Mouse (Mus musculus): ENCODE results near the gene Emc9. TPM values are rescaled to one million over a fixed set of nuclear protein-coding genes. Genes with fewer than 3 reads are reported as not detected.

Gene Emc9
- polyA plus RNA-seq, 1 experiment from 2014 or later: 56.2 TPM

GRCm38 (mm10) chr14:55536116-55536745 is 48.9 kb downstream of the Emc9 start:
- no peak overlapping the region for H3K9ac ChIP-seq (replicated peaks)
- WGBS: 53% methylated on average over 6 of the region's 6 CpGs
- no peak overlapping the region for H3K27ac ChIP-seq (replicated peaks)
- H3K4me1 ChIP-seq: peaks cover 18% of the 10 kb centered on the region
- H3K4me3 ChIP-seq (replicated peaks): no peak overlapping the region
- H3K36me3 ChIP-seq: no peaks in the 10 kb centered on the region
- no peaks in the 10 kb centered on the region for H3K9me3 ChIP-seq (replicated peaks)
- 0 out of 2 replicates have a peak, but pooled peaks cover 2% of the 10 kb centered on the region for H3K27me3 ChIP-seq (replicated peaks)
- no peak overlapping the region for H3K4me2 ChIP-seq
- ATAC-seq (ENCODE audit: low FRiP score): no peak

Other genes with a start within 250 kb of the Emc9 start
- gene Dhrs4, start 106.5 kb downstream of the Emc9 start, polyA plus RNA-seq (2015; fragmentation: Nextera tagmentation; extraction: Ambion mirVana): 21.5 and 32.8 TPM in 2 replicates
- 21.6 and 25.1 TPM in 2 replicates for gene Carmil3, start 94.7 kb downstream of the Emc9 start, polyA plus RNA-seq (2015; fragmentation: Nextera tagmentation; extraction: Ambion mirVana)
- 17.8 and 20.0 TPM in 2 replicates for gene Cpne6, start 74.9 kb downstream of the Emc9 start, polyA plus RNA-seq (2015; fragmentation: Nextera tagmentation; extraction: Ambion mirVana)
- 0.13 and 0.26 TPM in 2 replicates for gene Nrl, start 60.3 kb downstream of the Emc9 start, polyA plus RNA-seq (2015; fragmentation: Nextera tagmentation; extraction: Ambion mirVana)
- 30.5 and 30.9 TPM in 2 replicates for gene Pck2, start 45.0 kb downstream of the Emc9 start, polyA plus RNA-seq (2015; fragmentation: Nextera tagmentation; extraction: Ambion mirVana)
- 98.9 and 102 TPM in 2 replicates for gene Dcaf11, start 25.3 kb downstream of the Emc9 start, polyA plus RNA-seq (2015; fragmentation: Nextera tagmentation; extraction: Ambion mirVana)
- gene A730061H03Rik, start 24.9 kb downstream of the Emc9 start, polyA plus RNA-seq (2015; fragmentation: Nextera tagmentation; extraction: Ambion mirVana): 0.46 and 0.75 TPM in 2 replicates
- 1.6 and 2.0 TPM in 2 replicates for gene Fitm1, start 9.7 kb downstream of the Emc9 start, polyA plus RNA-seq (2015; fragmentation: Nextera tagmentation; extraction: Ambion mirVana)
- 214 and 228 TPM in 2 replicates for gene Psme1, start 7.2 kb downstream of the Emc9 start, polyA plus RNA-seq (2015; fragmentation: Nextera tagmentation; extraction: Ambion mirVana)
- 186 and 246 TPM in 2 replicates for gene Psme2, start 5.8 kb upstream of the Emc9 start, polyA plus RNA-seq (2015; fragmentation: Nextera tagmentation; extraction: Ambion mirVana)
- 20.4 and 22.0 TPM in 2 replicates for gene Rnf31, start 6.4 kb upstream of the Emc9 start, polyA plus RNA-seq (2015; fragmentation: Nextera tagmentation; extraction: Ambion mirVana)
- gene Irf9, start 18.3 kb upstream of the Emc9 start, polyA plus RNA-seq (2015; fragmentation: Nextera tagmentation; extraction: Ambion mirVana): 10.4 and 13.2 TPM in 2 replicates
- 15.1 and 16.6 TPM in 2 replicates for gene Rec8, start 32.7 kb upstream of the Emc9 start, polyA plus RNA-seq (2015; fragmentation: Nextera tagmentation; extraction: Ambion mirVana)
- 110 and 121 TPM in 2 replicates for gene Ipo4, start 50.7 kb upstream of the Emc9 start, polyA plus RNA-seq (2015; fragmentation: Nextera tagmentation; extraction: Ambion mirVana)
- gene Gm49378, start 52.6 kb upstream of the Emc9 start, polyA plus RNA-seq (2015; fragmentation: Nextera tagmentation; extraction: Ambion mirVana): 0.77 and 1.7 TPM in 2 replicates
- 62.6 and 72.5 TPM in 2 replicates for gene Tm9sf1, start 58.5 kb upstream of the Emc9 start, polyA plus RNA-seq (2015; fragmentation: Nextera tagmentation; extraction: Ambion mirVana)
- 0.31 and 0.32 TPM in 2 replicates for gene Tssk4, start 64.9 kb upstream of the Emc9 start, polyA plus RNA-seq (2015; fragmentation: Nextera tagmentation; extraction: Ambion mirVana)
- 76.0 and 79.8 TPM in 2 replicates for gene Mdp1, start 75.2 kb upstream of the Emc9 start, polyA plus RNA-seq (2015; fragmentation: Nextera tagmentation; extraction: Ambion mirVana)
- gene Gmpr2, start 86.6 kb upstream of the Emc9 start, polyA plus RNA-seq (2015; fragmentation: Nextera tagmentation; extraction: Ambion mirVana): 50.2 and 50.8 TPM in 2 replicates
- gene Nedd8, start 86.8 kb upstream of the Emc9 start, polyA plus RNA-seq (2015; fragmentation: Nextera tagmentation; extraction: Ambion mirVana): 590 and 594 TPM in 2 replicates
- 24.9 and 28.3 TPM in 2 replicates for gene Tinf2, start 96.5 kb upstream of the Emc9 start, polyA plus RNA-seq (2015; fragmentation: Nextera tagmentation; extraction: Ambion mirVana)
- gene Tgm1, start 128.6 kb upstream of the Emc9 start, polyA plus RNA-seq (2015; fragmentation: Nextera tagmentation; extraction: Ambion mirVana): 0.31 and 0.96 TPM in 2 replicates
- 56.7 and 65.1 TPM in 2 replicates for gene Rabggta, start 137.0 kb upstream of the Emc9 start, polyA plus RNA-seq (2015; fragmentation: Nextera tagmentation; extraction: Ambion mirVana)
- gene Dhrs1, start 160.4 kb upstream of the Emc9 start, polyA plus RNA-seq (2015; fragmentation: Nextera tagmentation; extraction: Ambion mirVana): 79.7 and 84.6 TPM in 2 replicates
- 25.1 and 31.5 TPM in 2 replicates for gene Nop9, start 160.4 kb upstream of the Emc9 start, polyA plus RNA-seq (2015; fragmentation: Nextera tagmentation; extraction: Ambion mirVana)
- 0.35 and 0.93 TPM in 2 replicates for gene Cideb, start 173.2 kb upstream of the Emc9 start, polyA plus RNA-seq (2015; fragmentation: Nextera tagmentation; extraction: Ambion mirVana)
- gene Ltb4r2, start 176.1 kb upstream of the Emc9 start, polyA plus RNA-seq (2015; fragmentation: Nextera tagmentation; extraction: Ambion mirVana): 0.42 and 0.88 TPM in 2 replicates
- gene Ltb4r1, start 180.7 kb upstream of the Emc9 start, polyA plus RNA-seq (2015; fragmentation: Nextera tagmentation; extraction: Ambion mirVana): 0.42 and 0.80 TPM in 2 replicates
- 4.1 and 5.2 TPM in 2 replicates for gene Adcy4, start 198.8 kb upstream of the Emc9 start, polyA plus RNA-seq (2015; fragmentation: Nextera tagmentation; extraction: Ambion mirVana)
- gene Ripk3, start 203.6 kb upstream of the Emc9 start, polyA plus RNA-seq (2015; fragmentation: Nextera tagmentation; extraction: Ambion mirVana): 2.8 and 14.2 TPM in 2 replicates
- 9.8 and 11.5 TPM in 2 replicates for gene Nfatc4, start 237.8 kb upstream of the Emc9 start, polyA plus RNA-seq (2015; fragmentation: Nextera tagmentation; extraction: Ambion mirVana)

Measured in neural tube, embryonic 15.5 days (tissue).